Mouse (Mus musculus) C2C12 (cell line): ENCODE data around the gene Ube2f. TPM values are rescaled to one million over a fixed set of nuclear protein-coding genes. Genes with fewer than 3 reads are reported as not detected.

Source experiments
- H3K27me3 ChIP-seq: one replicate; pipeline ENCODE4 v1.6.1; 2011; ENCODE audit not compliant: control insufficient read depth, insufficient read depth, insufficient read length
- H3K36me3 ChIP-seq: one replicate; pipeline ENCODE4 v1.6.1; 2011; ENCODE audit not compliant: control insufficient read depth, insufficient read depth
- H3K4me3 ChIP-seq: one replicate; pipeline ENCODE4 v1.5.1; 2011; ENCODE audit warnings: mild to moderate bottlenecking, control low read depth; ENCODE audit not compliant: poor library complexity, insufficient read depth, severe bottlenecking
- H3K79me2 ChIP-seq: one replicate; pipeline ENCODE4 v1.6.1; 2011; ENCODE audit not compliant: control insufficient read depth, insufficient read depth
- H3K79me3 ChIP-seq: one replicate; pipeline ENCODE4 v1.6.1; 2011; ENCODE audit warnings: low read depth, control low read depth
- H3ac ChIP-seq: one replicate; pipeline ENCODE3; 2011; ENCODE audit warnings: low read depth; ENCODE audit not compliant: control insufficient read depth, insufficient read length
- CEBPB ChIP-seq: IDR thresholded peaks from one replicate; pipeline ENCODE4 v1.6.1; 2011; ENCODE audit warnings: low read depth, mild to moderate bottlenecking, control low read depth, moderate library complexity
- CTCF ChIP-seq: IDR thresholded peaks from one replicate; pipeline ENCODE4 v1.5.1; 2011; ENCODE audit not compliant: control insufficient read depth, insufficient read depth, insufficient read length
- FOSL1 ChIP-seq: IDR thresholded peaks from one replicate; pipeline ENCODE4 v1.8.0; 2011; ENCODE audit warnings: mild to moderate bottlenecking, low read length; ENCODE audit not compliant: poor library complexity, insufficient read depth, severe bottlenecking
- MAX ChIP-seq: IDR thresholded peaks from one replicate; pipeline ENCODE4 v1.6.1; 2011; ENCODE audit warnings: mild to moderate bottlenecking, control low read depth
- MYOD1 ChIP-seq: IDR thresholded peaks from one replicate; pipeline ENCODE4 v1.6.1; 2011; ENCODE audit warnings: low read depth; ENCODE audit not compliant: control insufficient read depth, insufficient read length
- MYOG ChIP-seq: IDR thresholded peaks from one replicate; pipeline ENCODE4 v1.6.1; 2011; ENCODE audit not compliant: control insufficient read depth, insufficient read length; ENCODE audit errors: extremely low read depth
- USF1 ChIP-seq: IDR thresholded peaks from one replicate; pipeline ENCODE4 v1.6.1; 2011; ENCODE audit warnings: low read depth, mild to moderate bottlenecking, control low read depth, moderate library complexity
- polyA plus RNA-seq: library from polyadenylated mRNA; unstranded; fragments of >200 nt; fragmentation: generic; extraction: Trizol; gene quantifications from one replicate; pipeline ENCODE4 v1.2.1, GENCODE M21; 2012; ENCODE audit warnings: missing spikeins

Gene Ube2f
- polyA plus RNA-seq, 1 experiment, result 71.0 TPM

GRCm38 (mm10) chr1:91297799-91298744 is 48.0 kb downstream of the Ube2f start, which contains the start of gene Scly:
TSS of gene Scly (plus strand) at chr1:91298338.
- peak within 1 kb of the TSS; percentile 55 for H3K4me3 ChIP-seq
- H3K79me2 ChIP-seq, result no peaks in the 10 kb centered on the region
- H3ac ChIP-seq, result peak within 1 kb of the TSS; percentile 64
- TF ChIP-seq MYOG, result no peak
- peak; percentile 87 for TF ChIP-seq USF1
- H3K79me3 ChIP-seq, result no peaks in the 10 kb centered on the region
- peaks cover under 1% of the 10 kb centered on the region for H3K36me3 ChIP-seq
- H3K27me3 ChIP-seq, result no peaks in the 10 kb centered on the region

DNA sequence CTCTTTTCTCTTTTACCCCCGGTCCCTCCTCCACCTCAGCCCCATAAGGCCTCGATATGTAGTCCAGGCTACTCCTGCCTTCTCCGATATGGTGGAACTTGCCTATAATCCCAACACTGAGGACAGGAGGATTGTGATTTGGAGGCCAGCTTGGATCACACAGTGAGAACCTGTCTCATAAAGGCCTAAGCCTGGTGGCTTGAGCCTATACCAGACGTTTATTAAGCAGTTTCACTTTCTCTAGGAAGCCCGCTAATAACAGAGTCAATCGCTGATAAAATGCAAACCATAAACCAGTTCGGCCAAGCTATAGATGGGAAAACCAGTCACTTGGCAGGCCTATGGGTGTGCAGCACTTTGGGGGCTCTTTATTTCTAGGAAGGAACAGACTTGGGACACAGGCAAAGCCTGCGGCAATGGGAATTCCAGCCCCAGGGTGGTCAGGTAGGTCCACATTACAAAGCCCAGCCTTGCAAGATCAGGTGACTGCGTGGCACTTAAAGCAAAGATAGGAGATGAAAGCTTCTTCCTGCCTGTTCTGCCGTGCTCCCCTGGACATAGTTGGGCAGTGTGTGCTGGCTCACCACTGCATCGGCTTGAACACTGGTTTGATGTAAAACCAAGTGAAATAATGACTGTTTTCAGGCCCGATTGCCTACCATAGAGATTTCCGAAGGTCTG is 49.1 kb downstream of the Ube2f start:
- H3ac ChIP-seq, result no peak overlapping the region
- no peaks in the 10 kb centered on the region for H3K27me3 ChIP-seq
- H3K79me3 ChIP-seq, result no peaks in the 10 kb centered on the region
- no peaks in the 10 kb centered on the region for H3K79me2 ChIP-seq
- TF ChIP-seq CTCF, result no peak
- no peak for TF ChIP-seq USF1
- no peak for TF ChIP-seq MYOG
- TF ChIP-seq MYOD1, result no peak
- no peak for TF ChIP-seq CEBPB
- no peak for TF ChIP-seq FOSL1
- no peak for TF ChIP-seq MAX
- H3K4me3 ChIP-seq, result no peak overlapping the region
- H3K36me3 ChIP-seq, result no peaks in the 10 kb centered on the region

DNA sequence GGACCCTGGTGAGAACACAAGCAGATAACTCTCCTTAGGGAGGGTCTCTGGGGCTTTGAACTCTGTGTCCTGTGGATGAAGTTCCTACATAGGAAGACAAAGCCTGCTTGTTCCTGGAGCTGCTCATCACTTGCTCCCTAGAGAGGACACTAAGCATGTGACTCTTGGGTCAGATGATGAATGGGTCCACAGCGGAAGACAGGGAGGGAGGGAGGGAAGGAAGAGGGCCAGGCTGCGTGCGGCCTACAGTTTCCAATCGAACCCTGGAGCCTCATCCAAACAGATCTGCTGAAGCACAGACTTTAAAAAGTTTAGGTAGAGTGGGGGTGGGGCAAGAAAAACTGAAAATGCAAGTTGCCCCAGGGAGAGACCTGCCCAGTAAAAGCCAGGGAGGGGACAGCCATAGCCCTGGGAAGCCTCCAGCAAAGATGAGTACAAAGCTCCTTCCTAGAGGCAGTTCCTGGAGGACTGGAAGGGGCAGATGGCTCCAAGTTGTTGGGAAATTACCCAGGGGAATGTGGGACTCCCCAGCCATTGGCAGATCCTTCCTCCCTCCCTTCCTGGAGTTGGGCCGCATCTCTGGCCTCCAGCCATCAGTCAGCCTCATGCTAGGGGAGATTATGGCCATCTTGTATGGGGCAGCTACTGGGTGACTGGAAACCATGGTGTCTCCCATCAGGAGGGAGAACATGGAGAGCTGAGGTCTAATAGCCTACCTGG is 49.8 kb downstream of the Ube2f start:
- Histone ChIP-seq H3K79me3 (no peaks in the 10 kb centered on the region), H3K27me3 (no peaks in the 10 kb centered on the region), H3K36me3 (no peaks in the 10 kb centered on the region), H3ac (no peak overlapping the region), H3K4me3 (no peak overlapping the region), H3K79me2 (no peaks in the 10 kb centered on the region)
- TF ChIP-seq MAX (no peak), CTCF (no peak), USF1 (no peak), MYOG (no peak), MYOD1 (no peak), CEBPB (no peak), FOSL1 (no peak)

DNA sequence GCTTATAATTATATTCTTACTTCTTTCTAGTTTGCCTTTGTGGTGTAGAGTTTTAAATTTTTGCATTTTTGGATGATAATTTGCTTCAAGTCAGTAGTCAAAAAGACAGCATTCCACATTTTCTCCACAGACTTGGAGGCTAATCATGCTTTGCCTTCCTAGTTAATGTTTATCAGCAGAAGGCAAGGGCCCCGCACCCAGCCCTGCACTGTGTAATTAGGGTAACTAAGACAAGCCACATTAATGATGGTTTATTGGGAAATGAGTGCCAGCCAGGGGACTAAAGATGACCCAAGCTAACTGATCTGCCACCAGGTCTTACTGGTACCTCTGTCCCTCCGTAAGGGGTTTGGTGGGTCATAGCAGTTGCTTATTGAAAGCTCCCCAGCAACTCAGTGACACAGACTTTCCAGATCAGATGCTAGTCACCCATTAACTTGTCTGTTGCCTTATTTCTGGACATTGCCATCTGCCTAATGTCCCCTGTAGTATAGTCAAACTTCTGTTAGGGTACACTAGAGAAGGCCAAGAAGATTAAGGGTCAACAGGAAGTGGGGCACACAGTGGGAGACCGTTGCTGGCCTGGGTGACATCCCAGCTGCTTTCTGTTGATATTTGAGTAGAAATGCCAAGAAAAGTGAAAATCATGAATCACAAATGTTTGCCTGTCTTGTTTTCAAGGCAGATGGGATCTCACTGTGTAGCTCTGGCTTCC is 51.3 kb downstream of the Ube2f start:
- Histone ChIP-seq H3K36me3 (peaks cover 3% of the 10 kb centered on the region), H3K4me3 (no peak overlapping the region), H3K79me3 (no peaks in the 10 kb centered on the region), H3ac (no peak overlapping the region), H3K79me2 (no peaks in the 10 kb centered on the region), H3K27me3 (no peaks in the 10 kb centered on the region)
- TF ChIP-seq MYOG (no peak), MAX (no peak), FOSL1 (no peak), USF1 (no peak), CEBPB (no peak), CTCF (no peak), MYOD1 (no peak)

DNA sequence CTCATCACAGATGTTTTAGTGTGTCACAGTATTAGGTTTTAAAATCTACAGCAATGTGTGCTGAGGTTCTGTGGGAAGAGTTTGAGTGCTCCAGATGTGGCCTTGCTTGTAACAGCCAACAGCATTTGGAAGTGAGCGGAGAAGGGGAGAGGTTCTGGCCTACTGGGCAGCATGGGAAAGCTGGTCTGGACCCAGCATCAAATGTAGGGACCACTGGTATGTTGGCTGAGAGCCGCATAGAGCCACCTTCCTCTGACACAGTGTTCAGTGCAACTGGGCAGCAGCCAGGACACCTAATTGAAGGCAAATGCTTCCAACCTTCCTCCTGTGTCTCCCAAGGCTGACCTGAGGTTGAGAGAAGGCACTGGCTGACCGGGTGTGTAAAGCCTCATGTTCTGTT is 51.9 kb downstream of the Ube2f start:
- TF ChIP-seq CEBPB (no peak), MYOD1 (no peak), CTCF (no peak), USF1 (no peak), MYOG (no peak), MAX (no peak), FOSL1 (no peak)
- H3ac ChIP-seq, result no peak overlapping the region
- peaks cover 4% of the 10 kb centered on the region for H3K36me3 ChIP-seq
- no peaks in the 10 kb centered on the region for H3K27me3 ChIP-seq
- no peaks in the 10 kb centered on the region for H3K79me3 ChIP-seq
- no peak overlapping the region for H3K4me3 ChIP-seq
- H3K79me2 ChIP-seq, result no peaks in the 10 kb centered on the region
